Mouse (Mus musculus): ENCODE results near the gene Olfr988. TPM values are rescaled to one million over a fixed set of nuclear protein-coding genes. Genes with fewer than 3 reads are reported as not detected.

Olfr988 gene
- polyA plus RNA-seq (2015; fragmentation: Illumina TruSeq; extraction: RNeasy Lipid Tissue Mini Kit (QIAGEN cat#74804); ENCODE audit: insufficient read depth, low read depth, low replicate concordance): not detected

DNA sequence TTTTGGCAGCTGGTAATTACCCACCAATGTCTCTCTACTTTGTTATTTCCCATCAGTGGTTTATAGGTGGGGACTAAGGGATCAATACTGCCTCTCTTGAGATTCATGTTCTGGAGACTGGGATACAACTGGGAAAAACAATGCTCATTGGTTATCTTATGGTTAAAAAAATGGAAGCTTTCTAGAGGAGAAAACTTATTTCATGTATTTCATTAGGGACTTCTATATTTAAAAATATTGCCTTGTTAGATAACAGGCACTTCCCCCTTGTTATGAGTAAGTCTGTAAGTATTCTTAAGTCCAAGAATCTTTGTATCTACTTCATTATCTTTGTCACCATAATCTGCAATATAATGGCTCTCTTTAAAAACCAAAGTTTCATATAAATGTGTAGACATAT lies at the start of gene Olfr988:
Olfr988 (minus strand) TSS at position 101 of the 400 bp plus-strand sequence.

DNA sequence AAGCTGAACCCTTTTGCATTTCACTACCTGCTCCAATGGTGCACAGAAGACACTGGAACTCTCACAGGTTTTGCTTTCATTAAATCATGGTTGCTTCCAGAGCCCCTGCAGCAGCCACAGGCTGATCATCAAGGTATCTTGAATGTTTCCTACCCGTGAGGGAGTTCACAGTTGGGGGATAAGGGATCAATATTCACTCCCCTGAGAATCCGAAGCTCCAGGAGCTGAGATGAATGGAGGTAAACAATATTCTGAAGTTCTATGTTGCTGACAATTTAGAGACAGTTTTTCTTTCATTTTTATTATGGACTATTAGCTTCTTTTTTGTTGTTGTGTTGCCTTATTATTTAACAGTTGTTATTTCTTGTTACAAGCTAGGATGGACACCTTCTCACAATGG lies 46.3 kb upstream of the Olfr988 start, which contains the start of gene Olfr992:
Olfr992 (minus strand) TSS at position 101 of the 400 bp plus-strand sequence.

DNA sequence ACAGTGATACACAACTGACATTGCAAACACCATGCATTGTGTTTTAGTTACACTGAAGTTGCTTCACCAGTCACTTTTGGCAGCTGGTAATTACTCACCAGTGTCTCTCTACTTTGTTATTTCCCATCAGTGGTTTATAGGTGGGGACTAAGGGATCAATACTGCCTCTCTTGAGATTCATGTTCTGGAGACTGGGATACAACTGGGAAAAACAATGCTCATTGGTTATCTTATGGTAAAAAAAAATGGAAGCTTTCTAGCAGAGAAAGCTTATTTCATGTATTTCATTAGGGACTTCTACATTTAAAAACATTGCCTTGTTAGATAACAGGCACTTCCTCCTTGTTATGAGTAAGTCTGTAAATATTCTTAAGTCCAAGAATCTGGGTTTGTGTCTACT lies 23.8 kb downstream of the Olfr988 start, which contains the start of gene Olfr987:
Olfr987 (minus strand) TSS at position 101 of the 400 bp plus-strand sequence.

Other genes with a start within 250 kb of the Olfr988 start
- 3.7 TPM for gene Aplnr, start 227.0 kb downstream of the Olfr988 start, polyA plus RNA-seq (2015; fragmentation: Illumina TruSeq; extraction: RNeasy Lipid Tissue Mini Kit (QIAGEN cat#74804); ENCODE audit: insufficient read depth, low read depth, low replicate concordance)
- 0.66 TPM for gene Lrrc55, start 166.0 kb downstream of the Olfr988 start, polyA plus RNA-seq (2015; fragmentation: Illumina TruSeq; extraction: RNeasy Lipid Tissue Mini Kit (QIAGEN cat#74804); ENCODE audit: insufficient read depth, low read depth, low replicate concordance)
- gene Olfr987, start 23.9 kb downstream of the Olfr988 start, polyA plus RNA-seq (2015; fragmentation: Illumina TruSeq; extraction: RNeasy Lipid Tissue Mini Kit (QIAGEN cat#74804); ENCODE audit: insufficient read depth, low read depth, low replicate concordance): not detected
- not detected for gene Olfr992, start 46.2 kb upstream of the Olfr988 start, polyA plus RNA-seq (2015; fragmentation: Illumina TruSeq; extraction: RNeasy Lipid Tissue Mini Kit (QIAGEN cat#74804); ENCODE audit: insufficient read depth, low read depth, low replicate concordance)
- not detected for gene Olfr993, start 51.6 kb upstream of the Olfr988 start, polyA plus RNA-seq (2015; fragmentation: Illumina TruSeq; extraction: RNeasy Lipid Tissue Mini Kit (QIAGEN cat#74804); ENCODE audit: insufficient read depth, low read depth, low replicate concordance)
- not detected for gene Olfr994, start 73.2 kb upstream of the Olfr988 start, polyA plus RNA-seq (2015; fragmentation: Illumina TruSeq; extraction: RNeasy Lipid Tissue Mini Kit (QIAGEN cat#74804); ENCODE audit: insufficient read depth, low read depth, low replicate concordance)
- not detected for gene Olfr995, start 80.4 kb upstream of the Olfr988 start, polyA plus RNA-seq (2015; fragmentation: Illumina TruSeq; extraction: RNeasy Lipid Tissue Mini Kit (QIAGEN cat#74804); ENCODE audit: insufficient read depth, low read depth, low replicate concordance)
- not detected for gene 4833423E24Rik, start 155.8 kb upstream of the Olfr988 start, polyA plus RNA-seq (2015; fragmentation: Illumina TruSeq; extraction: RNeasy Lipid Tissue Mini Kit (QIAGEN cat#74804); ENCODE audit: insufficient read depth, low read depth, low replicate concordance)
- not detected for gene Olfr996, start 216.0 kb upstream of the Olfr988 start, polyA plus RNA-seq (2015; fragmentation: Illumina TruSeq; extraction: RNeasy Lipid Tissue Mini Kit (QIAGEN cat#74804); ENCODE audit: insufficient read depth, low read depth, low replicate concordance)
- gene Olfr998, start 225.7 kb upstream of the Olfr988 start, polyA plus RNA-seq (2015; fragmentation: Illumina TruSeq; extraction: RNeasy Lipid Tissue Mini Kit (QIAGEN cat#74804); ENCODE audit: insufficient read depth, low read depth, low replicate concordance): not detected
- gene Olfr1000, start 248.7 kb upstream of the Olfr988 start, polyA plus RNA-seq (2015; fragmentation: Illumina TruSeq; extraction: RNeasy Lipid Tissue Mini Kit (QIAGEN cat#74804); ENCODE audit: insufficient read depth, low read depth, low replicate concordance): not detected

Measured in pancreas, adult 10 weeks (tissue).